Mouse (Mus musculus) adrenal gland (tissue): ENCODE measurements around the gene Lgi4.

ENCODE experiments used
- intact Hi-C: fragments of 180-260 bp; cut with DNase I; formaldehyde crosslinking; loops from one replicate; pipeline ENCODE4 v1.15.1; 2025

The Lgi4 gene

GRCm38 (mm10) chr7:31074061-31074712 is 15.0 kb downstream of the Lgi4 start:
- intact Hi-C loops, result loop anchor here (10.0 kb wide), 1 partner anchor 199 kb away; no protein-coding TSS in a partner anchor

GRCm38 (mm10) chr7:31074713-31075069 is 15.5 kb downstream of the Lgi4 start:
- intact Hi-C loops, result loop anchor here (10.0 kb wide), 1 partner anchor 200 kb away; no protein-coding TSS in a partner anchor

GRCm38 (mm10) chr7:31076492-31076891 is 17.4 kb downstream of the Lgi4 start, which contains the start of gene Fxyd3:
Fxyd3 (minus strand) TSS chr7:31076704.
- intact Hi-C loops, result loop anchor here (10.0 kb wide), 1 partner anchor 202 kb away; no protein-coding TSS in a partner anchor

GRCm38 (mm10) chr7:31077470-31077869 is 18.3 kb downstream of the Lgi4 start:
- intact Hi-C loops, result loop anchor here (10.0 kb wide), 1 partner anchor 203 kb away; no protein-coding TSS in a partner anchor

GRCm38 (mm10) chr7:31077885-31078445 is 18.8 kb downstream of the Lgi4 start:
- intact Hi-C loops, result loop anchor here (10.0 kb wide), 1 partner anchor 203 kb away; no protein-coding TSS in a partner anchor

- intact Hi-C loops, result loop anchor here (10.0 kb wide), 1 partner anchor 205 kb away; no protein-coding TSS in a partner anchor
Measured at GRCm38 (mm10) chr7:31079670-31080069, 20.5 kb downstream of the Lgi4 start.

DNA sequence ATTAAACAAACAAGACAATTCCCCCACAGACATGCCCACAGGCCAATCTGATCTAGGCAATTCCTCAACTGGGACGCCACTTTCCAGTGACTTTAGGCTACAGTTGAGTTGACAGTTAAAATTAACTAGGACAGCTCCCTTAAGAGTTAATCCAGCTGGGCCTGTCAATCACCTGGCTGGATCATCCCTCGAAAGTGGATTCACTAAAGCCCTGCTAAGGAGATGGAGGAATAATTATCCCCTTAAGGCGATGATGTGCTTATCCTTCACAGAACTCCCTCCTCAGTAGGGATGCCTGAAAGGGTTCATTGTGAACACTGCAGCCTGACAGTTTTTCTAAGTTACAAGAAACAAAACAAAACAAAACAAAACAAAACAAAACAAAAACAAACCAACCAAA is 21.5 kb downstream of the Lgi4 start:
- intact Hi-C loops, result no loop called here

- intact Hi-C loops, result no loop called here
Measured at GRCm38 (mm10) chr7:31081106-31081505, 22.0 kb downstream of the Lgi4 start.

GRCm38 (mm10) chr7:31082106-31082505 is 23.0 kb downstream of the Lgi4 start:
- intact Hi-C loops, result no loop called here

DNA sequence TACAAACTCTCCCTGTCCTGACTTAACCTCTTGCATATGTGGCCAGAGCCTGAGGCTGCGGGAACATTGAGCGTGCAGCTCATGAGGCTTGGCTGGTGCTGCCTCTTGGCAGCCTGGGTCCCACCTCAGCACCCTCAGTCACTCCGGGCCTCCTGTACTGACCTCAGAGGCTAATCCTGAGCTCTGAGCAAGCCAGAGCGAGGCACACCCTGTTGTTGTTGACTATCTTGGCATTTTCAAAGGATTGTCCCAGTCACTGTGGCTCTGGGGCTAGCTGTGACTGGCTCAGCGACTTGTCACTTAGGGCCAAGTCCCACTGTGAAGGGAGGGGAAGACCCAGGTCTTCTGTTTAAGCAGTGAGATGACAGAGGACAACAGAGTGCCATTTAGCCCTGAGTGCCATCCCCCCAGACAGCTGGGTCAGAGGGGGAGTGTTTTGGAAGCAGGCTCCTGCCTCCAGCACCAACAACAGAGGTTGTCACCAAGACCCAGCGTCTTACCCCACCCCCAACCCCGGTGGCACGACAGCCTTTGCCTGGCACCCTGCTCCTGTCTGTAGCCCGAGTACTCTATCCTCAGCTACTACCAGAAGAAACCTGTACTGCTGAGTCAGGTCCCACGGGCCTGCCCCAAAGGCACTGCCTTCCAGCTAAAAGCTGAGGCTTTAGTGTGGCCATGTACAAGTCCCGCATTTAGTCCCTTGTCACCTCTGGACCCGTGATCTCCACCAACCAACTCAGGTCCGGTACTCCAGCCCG is 23.9 kb downstream of the Lgi4 start:
- intact Hi-C loops, result no loop called here

DNA sequence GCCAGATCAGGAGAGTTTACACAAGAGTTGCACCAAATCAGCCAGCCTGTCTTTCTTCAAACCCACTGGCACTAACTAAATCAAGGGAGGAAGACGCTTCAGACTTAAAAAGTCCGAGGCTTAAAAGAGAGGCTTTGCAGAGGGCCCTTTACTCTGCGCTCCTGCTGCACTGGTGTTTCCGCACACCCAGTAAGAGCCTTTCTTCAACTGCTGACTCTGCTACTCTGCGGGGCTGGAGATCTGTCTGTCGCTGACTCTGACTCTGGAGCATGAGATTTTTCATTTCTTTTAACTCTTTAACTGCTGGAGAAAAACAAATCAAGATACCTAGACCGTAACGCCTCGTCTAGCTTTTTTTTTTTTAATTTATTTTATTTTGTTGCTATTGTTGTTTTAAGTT is 25.0 kb downstream of the Lgi4 start:
- intact Hi-C loops, result no loop called here

- intact Hi-C loops, result no loop called here
Measured at GRCm38 (mm10) chr7:31085171-31085570, 26.0 kb downstream of the Lgi4 start.

DNA sequence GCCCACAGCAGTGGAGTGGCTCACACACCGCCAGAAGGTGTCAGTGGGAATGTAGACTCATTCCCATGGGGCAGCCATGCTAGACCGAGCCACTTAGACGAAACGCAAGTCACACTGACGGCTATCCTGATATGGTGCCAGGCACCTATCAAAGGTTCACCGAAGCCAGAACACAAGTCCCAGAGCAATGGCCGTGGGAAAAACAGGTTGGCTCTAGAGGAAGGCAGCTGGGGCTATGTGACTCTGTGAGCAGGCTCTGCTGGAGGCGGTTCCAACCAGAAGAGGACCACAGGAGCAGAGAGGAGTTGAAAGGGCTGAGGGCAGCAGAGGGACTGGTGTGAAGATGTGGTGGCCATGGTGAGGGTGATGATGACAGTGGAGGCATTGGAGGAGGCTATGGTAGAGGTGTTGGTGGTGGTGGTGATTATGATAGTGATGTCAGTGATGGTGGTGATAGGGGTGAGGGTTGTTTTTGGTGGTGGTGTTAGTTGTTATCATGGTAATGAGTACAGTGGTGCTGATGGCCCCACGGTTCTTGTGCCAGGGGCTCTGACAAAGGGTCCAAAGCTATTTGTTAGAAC is 27.1 kb downstream of the Lgi4 start:
- intact Hi-C loops, result no loop called here

- intact Hi-C loops, result no loop called here
Measured at GRCm38 (mm10) chr7:31087262-31087661, 28.1 kb downstream of the Lgi4 start.

DNA sequence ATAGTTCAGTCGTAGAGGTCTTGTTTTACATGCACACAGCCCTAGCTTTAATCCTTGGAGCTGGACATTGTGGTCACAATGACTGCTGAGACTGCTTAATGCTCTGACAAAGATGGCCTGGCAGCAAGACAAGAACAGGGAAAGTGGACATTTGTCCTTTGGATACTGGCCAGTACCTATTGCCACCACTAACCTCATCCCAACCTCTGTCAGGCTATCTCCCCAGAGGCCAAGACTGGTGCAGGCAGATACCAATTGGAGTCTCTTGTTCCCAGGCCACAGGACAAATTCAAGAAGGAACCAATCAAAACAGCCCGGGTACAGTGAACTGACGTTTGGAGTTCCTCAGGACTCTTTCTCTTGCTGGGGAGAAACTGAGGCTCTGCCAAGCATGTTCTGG is 29.1 kb downstream of the Lgi4 start:
- intact Hi-C loops, result no loop called here

GRCm38 (mm10) chr7:31089721-31090120 is 30.6 kb downstream of the Lgi4 start:
- intact Hi-C loops, result loop anchor here (5.0 kb wide), 1 partner anchor 222 kb away; no protein-coding TSS in a partner anchor

- intact Hi-C loops, result loop anchor here (5.0 kb wide), 2 partner anchors 38 to 228 kb away; partner anchors contain the start of genes Fxyd1 and Lgi4
Measured at GRCm38 (mm10) chr7:31094774-31095501, 35.8 kb downstream of the Lgi4 start.

GRCm38 (mm10) chr7:31096892-31097564 is 37.9 kb downstream of the Lgi4 start:
- intact Hi-C loops, result loop anchor here (5.0 kb wide), 1 partner anchor 40 kb away; the partner anchor contains the start of genes Fxyd1 and Lgi4

DNA sequence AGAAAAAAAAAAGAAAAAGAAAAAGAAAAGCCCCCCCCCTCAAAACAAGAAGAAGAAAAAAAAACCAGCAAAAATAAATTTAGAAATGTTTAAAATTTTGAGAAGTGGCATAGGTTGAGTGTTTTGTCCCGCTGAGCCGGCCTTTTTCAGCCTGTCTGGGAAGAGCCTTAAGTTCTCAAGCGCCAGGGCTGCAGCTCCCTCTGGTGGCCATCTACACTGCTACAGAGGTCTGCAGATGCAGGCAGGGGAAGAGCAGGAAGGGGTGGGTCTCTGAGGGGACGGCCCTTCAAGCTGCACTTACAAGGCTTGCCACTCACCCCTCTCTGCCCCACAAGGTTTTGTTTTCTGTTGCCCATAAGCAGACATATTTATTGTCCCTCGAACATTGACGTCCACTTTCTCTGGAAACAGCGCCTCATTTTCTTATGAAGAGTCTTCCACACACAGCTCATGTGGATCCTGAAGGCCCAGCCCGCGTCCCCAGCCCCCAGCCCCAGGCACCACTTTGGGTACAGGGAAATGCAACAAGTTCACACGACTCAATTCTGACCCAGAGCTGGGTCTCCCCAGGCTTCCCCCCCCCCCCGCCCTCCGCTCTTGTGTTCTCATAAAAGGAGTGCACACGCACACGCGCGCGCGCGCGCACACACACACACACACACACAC is 38.6 kb downstream of the Lgi4 start:
- intact Hi-C loops, result loop anchor here (5.0 kb wide), 1 partner anchor 40 kb away; the partner anchor contains the start of genes Fxyd1 and Lgi4
